Mouse (Mus musculus) liver, embryonic 11.5 days (tissue): Measurements from ENCODE around the gene Hba-a1. TPM values are rescaled to one million over a fixed set of nuclear protein-coding genes. Genes with fewer than 3 reads are reported as not detected.

Experiments
- ATAC-seq: fragments of 200-750 bp; cut with Nextera tagmentation; replicated peaks from 2 replicates; pipeline ENCODE4 v1.8.0; 2017; ENCODE audit warnings: moderate number of reproducible peaks, mild to moderate bottlenecking, moderate TSS enrichment, moderate library complexity; ENCODE audit not compliant: low FRiP score
- DNase-seq: peaks from one replicate; pipeline ENCODE4 v3.0.0-alpha.2; 2017; ENCODE audit warnings: low spot score
- H3K27ac ChIP-seq: fragments of 300-500 bp; sonication (generic); 2 replicates; pipeline ENCODE4 v1.5.1; 2014; ENCODE audit warnings: mild to moderate bottlenecking, low read depth, low read length, control low read depth
- H3K27me3 ChIP-seq: fragments of 300-500 bp; sonication (generic); replicated peaks from 2 replicates; pipeline ENCODE4 v1.6.1; 2014; ENCODE audit warnings: low read length, mixed read lengths; ENCODE audit not compliant: control insufficient read depth, insufficient read depth
- H3K36me3 ChIP-seq: fragments of 300-500 bp; sonication (generic); 2 replicates; pipeline ENCODE4 v1.6.1; 2014; ENCODE audit warnings: mild to moderate bottlenecking, low read length, moderate library complexity, mixed read lengths; ENCODE audit not compliant: control insufficient read depth, insufficient read depth
- H3K4me1 ChIP-seq: fragments of 300-500 bp; sonication (generic); replicated peaks from 2 replicates; pipeline ENCODE4 v1.6.1; 2014; ENCODE audit warnings: low read length, mixed read lengths; ENCODE audit not compliant: control insufficient read depth, insufficient read depth
- H3K4me2 ChIP-seq: fragments of 300-500 bp; sonication (generic); 2 replicates; pipeline ENCODE4 v1.6.1; 2014; ENCODE audit warnings: mild to moderate bottlenecking, control low read depth, moderate library complexity
- H3K4me3 ChIP-seq: fragments of 300-500 bp; sonication (generic); 2 replicates; pipeline ENCODE4 v1.5.1; 2014; ENCODE audit warnings: low read depth, low read length, control low read depth
- H3K9ac ChIP-seq: fragments of 300-500 bp; sonication (generic); 2 replicates; pipeline ENCODE4 v1.6.1; 2014; ENCODE audit warnings: low read depth, low read length, control low read depth
- H3K9me3 ChIP-seq: fragments of 300-500 bp; sonication (generic); 2 replicates; pipeline ENCODE4 v1.6.1; 2016; ENCODE audit warnings: low read length, inconsistent platforms, mixed read lengths; ENCODE audit not compliant: control insufficient read depth
- WGBS: fragments of 180-500 bp; shearing (Covaris S2); extraction: QIAGEN DNeasy Blood & Tissue Kit; methylation state at CpG from one replicate; pipeline ENCODE4 v1.1.7; 2014; 5-methylcytosine and 5-hydroxymethylcytosine counted together
- polyA plus RNA-seq: library from polyadenylated mRNA; unstranded; fragments of >200 nt; fragmentation: Nextera tagmentation; extraction: Ambion mirVana; gene quantifications from 2 replicates; pipeline ENCODE4 v1.2.1, GENCODE M21; 2014

Gene Hba-a1
- polyA plus RNA-seq, 1 experiment from 2014 or later, result 12,741 TPM

DNA sequence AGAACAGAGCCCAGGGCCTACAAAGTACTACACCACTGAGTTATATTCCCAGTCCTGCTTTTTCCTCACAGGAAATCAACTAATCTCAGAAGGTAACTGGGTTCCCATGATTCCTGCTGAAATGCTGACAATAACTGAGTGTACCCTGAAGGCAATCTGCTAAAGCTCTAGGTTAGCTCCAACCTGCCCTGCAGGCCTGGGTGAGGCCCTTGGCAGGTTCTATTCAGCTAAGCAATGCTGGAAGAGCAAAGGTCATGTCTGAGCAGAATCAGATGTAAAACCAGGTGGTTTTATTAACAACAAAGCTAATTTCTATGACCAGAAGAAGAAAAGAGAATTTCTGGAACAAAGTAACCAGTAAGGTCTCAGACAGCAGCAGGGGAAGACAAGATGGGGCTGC is 41.9 kb upstream of the Hba-a1 start:
- Histone ChIP-seq H3K4me2 (no peak overlapping the region), H3K27me3 (no peaks in the 10 kb centered on the region), H3K36me3 (peaks cover 4% of the 10 kb centered on the region), H3K9ac (no peak overlapping the region), H3K9me3 (no peaks in the 10 kb centered on the region), H3K27ac (peak overlapping the region; percentile 97), H3K4me3 (no peak overlapping the region), H3K4me1 (peaks cover 35% of the 10 kb centered on the region)
- no peak for DNase-seq
- no peak for ATAC-seq

DNA sequence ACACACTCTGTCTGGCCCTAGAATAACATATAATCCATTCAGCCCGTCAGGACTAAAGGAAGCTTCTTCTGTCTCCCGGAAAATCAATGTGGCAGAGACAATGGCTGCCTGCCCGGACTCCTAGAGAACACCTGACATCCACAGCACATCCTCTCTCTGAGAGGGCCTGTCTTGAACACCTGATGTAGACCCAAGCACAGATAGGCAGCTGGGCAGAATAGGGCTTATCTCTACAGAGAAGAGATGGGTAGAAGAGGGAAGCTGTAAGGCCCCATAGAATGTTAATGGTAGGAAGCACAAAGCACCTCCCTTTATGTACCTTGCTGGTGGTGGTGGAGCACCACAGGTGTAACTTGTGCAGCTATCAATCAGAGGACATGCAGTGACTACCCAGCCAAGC is 41.1 kb upstream of the Hba-a1 start:
- DNase-seq (no peak), ATAC-seq (peak; percentile 53)
- Histone ChIP-seq H3K9me3 (no peaks in the 10 kb centered on the region), H3K9ac (peak overlapping the region; percentile 23; the same call in 1 of the 2 replicates), H3K4me1 (peaks cover 42% of the 10 kb centered on the region), H3K4me3 (no peak overlapping the region), H3K27ac (peak overlapping the region; percentile 97), H3K36me3 (peaks cover 3% of the 10 kb centered on the region), H3K27me3 (no peaks in the 10 kb centered on the region), H3K4me2 (no peak overlapping the region)
- 86% methylated on average over 3 of the region's 3 CpGs for WGBS

DNA sequence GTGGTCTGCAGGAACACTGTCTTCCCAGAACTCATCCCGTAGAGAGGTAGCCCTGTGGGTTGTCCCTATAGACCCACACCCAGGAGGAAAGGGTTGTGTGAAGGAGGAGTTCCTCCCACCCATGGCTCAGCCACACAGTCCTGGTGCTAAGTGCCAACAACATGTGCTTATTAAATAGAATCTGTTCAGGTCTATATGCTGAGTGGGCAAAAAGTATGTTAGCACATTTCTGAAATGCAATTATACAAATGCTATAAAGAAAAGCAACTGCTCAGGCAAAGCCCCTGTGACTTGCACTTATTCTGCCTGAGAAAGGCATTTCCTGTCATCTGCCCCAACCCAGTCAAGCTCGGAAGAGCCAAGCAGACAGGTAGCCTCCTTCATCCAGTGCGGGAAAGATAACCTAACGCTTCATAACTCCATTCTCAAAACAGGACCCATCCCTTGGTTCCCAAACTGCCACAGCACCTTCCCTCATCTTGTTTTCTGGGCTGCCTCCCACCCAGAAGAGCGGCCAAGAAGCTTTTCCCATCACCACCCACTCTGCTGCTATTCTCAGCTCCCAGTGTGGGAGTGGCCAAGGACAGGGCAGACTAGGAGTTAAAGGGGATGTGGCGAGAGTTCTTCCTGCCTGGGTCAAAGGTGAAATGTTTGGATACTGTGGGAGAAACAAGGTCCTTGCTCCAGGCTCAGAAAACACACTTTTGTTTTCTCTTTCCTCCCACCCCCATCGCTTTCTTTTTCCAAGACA is 39.9 kb upstream of the Hba-a1 start:
- Histone ChIP-seq H3K4me3 (no peak overlapping the region), H3K4me1 (peaks cover 42% of the 10 kb centered on the region), H3K4me2 (no peak overlapping the region), H3K9ac (peak overlapping the region; percentile 15; the same call in 1 of the 2 replicates), H3K9me3 (no peaks in the 10 kb centered on the region), H3K27ac (peak overlapping the region; percentile 97), H3K36me3 (peaks cover 3% of the 10 kb centered on the region), H3K27me3 (no peaks in the 10 kb centered on the region)
- ATAC-seq (no peak), DNase-seq (no peak)
- WGBS, result 69% methylated on average over 7 of the region's 7 CpGs

DNA sequence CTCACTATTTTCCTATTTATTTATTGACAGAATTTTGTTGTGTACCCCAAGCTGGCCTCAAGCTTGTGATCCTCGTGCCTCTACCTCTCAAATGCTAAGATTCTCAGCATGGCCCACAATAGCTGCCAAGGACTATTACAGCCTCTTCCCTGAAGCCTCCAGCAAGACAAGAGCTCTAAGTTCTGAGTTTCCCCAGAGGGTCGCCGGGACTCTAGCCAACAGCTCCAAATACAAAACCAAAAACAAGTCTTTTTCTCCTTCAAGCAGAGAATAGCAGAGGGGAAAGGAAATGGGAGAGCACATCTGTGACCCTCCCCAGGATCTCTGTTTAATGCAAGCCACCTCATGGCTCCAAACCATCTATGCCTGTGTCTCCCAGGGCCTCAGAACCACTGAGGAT is 39.2 kb upstream of the Hba-a1 start:
- H3K4me2 ChIP-seq, result no peak overlapping the region
- 77% methylated on average over 3 of the region's 3 CpGs for WGBS
- H3K4me3 ChIP-seq, result no peak overlapping the region
- H3K4me1 ChIP-seq, result peaks cover 42% of the 10 kb centered on the region
- H3K36me3 ChIP-seq, result peaks cover 3% of the 10 kb centered on the region
- H3K27ac ChIP-seq, result peak overlapping the region; percentile 97
- H3K9me3 ChIP-seq, result no peaks in the 10 kb centered on the region
- H3K27me3 ChIP-seq, result no peaks in the 10 kb centered on the region
- ATAC-seq, result no peak
- no peak for DNase-seq
- H3K9ac ChIP-seq, result peak overlapping the region; percentile 67

DNA sequence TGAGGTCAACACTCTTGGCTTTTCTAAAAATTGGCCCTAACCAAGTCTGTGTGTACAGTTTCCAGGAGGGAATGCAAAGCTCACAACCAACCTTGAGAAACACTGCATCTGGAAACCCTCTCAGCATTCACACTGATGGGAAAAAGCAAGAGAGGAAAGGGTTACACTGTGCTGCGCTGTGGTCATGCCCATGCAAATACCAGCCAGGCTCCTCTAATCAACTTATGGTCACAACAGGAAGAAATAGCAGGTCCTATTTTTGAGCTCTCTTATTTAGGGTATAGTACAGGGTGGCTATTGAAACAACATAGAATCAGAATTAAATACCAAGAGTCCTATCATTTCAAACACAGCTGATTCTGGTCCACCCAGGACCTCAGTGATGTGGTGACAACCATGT is 38.7 kb upstream of the Hba-a1 start:
- no peak for ATAC-seq
- Histone ChIP-seq H3K4me1 (peaks cover 42% of the 10 kb centered on the region), H3K36me3 (peaks cover 7% of the 10 kb centered on the region), H3K9ac (peak overlapping the region; percentile 67), H3K27me3 (no peaks in the 10 kb centered on the region), H3K4me3 (no peak overlapping the region), H3K9me3 (no peaks in the 10 kb centered on the region), H3K27ac (peak overlapping the region; percentile 97), H3K4me2 (peak overlapping the region; percentile 55)
- no peak for DNase-seq
- 83% methylated on average over 1 of the region's 1 CpGs for WGBS

DNA sequence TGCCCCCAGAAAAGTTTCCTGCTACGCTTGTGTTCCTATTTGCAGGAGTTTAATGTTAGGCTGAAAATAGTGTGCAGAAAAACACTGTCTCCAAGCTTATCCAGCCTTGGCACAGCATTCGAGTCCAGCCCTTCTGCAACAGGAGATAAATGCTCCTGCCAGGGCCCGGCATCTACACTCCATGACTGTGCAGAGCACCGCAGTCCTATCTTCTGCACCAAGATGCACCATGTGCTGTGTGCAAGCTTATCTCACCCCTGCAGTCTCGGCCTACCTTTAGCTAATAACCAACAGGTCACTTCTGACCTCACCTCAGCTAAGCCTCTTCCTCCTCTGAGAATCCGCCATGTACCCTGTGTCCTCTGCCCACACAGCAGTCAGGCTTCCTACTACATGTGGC is 37.7 kb upstream of the Hba-a1 start:
- 49% methylated on average over 6 of the region's 6 CpGs for WGBS
- Histone ChIP-seq H3K27me3 (no peaks in the 10 kb centered on the region), H3K4me2 (peak overlapping the region; percentile 55), H3K9me3 (no peaks in the 10 kb centered on the region), H3K4me1 (peaks cover 51% of the 10 kb centered on the region), H3K4me3 (0 out of 2 replicates have a peak overlapping the region, but pooled peaks have one; percentile 1), H3K36me3 (peaks cover 9% of the 10 kb centered on the region), H3K9ac (peak overlapping the region; percentile 67), H3K27ac (peak overlapping the region; percentile 97)
- DNase-seq (no peak), ATAC-seq (peak; percentile 97)

DNA sequence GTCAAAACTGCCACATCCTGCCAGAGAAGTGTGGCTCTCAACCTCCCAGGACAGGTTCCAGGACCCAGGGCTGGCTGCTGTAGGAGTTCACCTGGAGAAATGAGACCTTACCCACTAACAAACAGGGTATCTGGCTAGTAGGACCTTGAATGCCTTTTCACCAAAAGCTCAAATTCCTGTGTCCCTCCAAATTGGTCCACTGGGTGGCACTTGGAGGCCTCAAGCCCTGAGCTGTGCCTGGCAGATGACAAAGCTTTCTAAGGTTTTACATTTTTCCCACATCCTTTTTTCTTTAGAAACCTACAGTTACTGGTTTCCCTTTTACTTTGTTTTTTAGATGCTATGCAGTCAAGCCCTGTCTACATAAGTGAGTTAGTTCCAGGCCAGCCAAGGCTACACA is 36.2 kb upstream of the Hba-a1 start:
- ATAC-seq (no peak), DNase-seq (no peak)
- no peak overlapping the region for H3K4me2 ChIP-seq
- no peaks in the 10 kb centered on the region for H3K9me3 ChIP-seq
- no peak overlapping the region for H3K4me3 ChIP-seq
- peak overlapping the region; percentile 78 for H3K27ac ChIP-seq
- no peaks in the 10 kb centered on the region for H3K27me3 ChIP-seq
- H3K4me1 ChIP-seq, result peaks cover 58% of the 10 kb centered on the region
- peaks cover 9% of the 10 kb centered on the region for H3K36me3 ChIP-seq
- H3K9ac ChIP-seq, result 0 out of 2 replicates have a peak overlapping the region, but pooled peaks have one; percentile 31

DNA sequence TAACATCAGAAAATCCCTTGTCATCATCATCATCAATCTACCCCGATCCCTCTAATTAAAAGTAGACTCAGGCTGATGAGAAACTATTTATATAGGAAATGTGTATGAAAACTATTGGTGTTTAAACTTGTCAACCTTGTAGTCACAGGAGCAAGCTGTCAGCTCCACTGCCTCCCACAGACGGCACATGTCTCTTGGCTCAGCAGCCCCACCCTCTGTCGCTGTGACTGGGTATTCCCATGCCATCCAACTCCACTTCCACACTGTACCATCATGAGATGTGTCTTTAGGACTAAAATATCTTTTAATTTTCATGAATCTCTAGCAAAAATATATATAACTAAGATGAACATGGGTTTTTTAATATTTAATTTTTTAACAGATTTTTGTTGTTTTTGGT is 35.0 kb upstream of the Hba-a1 start:
- H3K27ac ChIP-seq, result peak overlapping the region; percentile 78; the same call in 1 of the 2 replicates
- WGBS, result 78% methylated on average over 3 of the region's 3 CpGs

More for the DNA sequence above, 35.0 kb upstream of the Hba-a1 start:
- Histone ChIP-seq H3K4me3 (no peak overlapping the region), H3K9me3 (no peaks in the 10 kb centered on the region), H3K36me3 (peaks cover 11% of the 10 kb centered on the region), H3K4me1 (peaks cover 47% of the 10 kb centered on the region), H3K4me2 (no peak overlapping the region), H3K27me3 (no peaks in the 10 kb centered on the region), H3K9ac (no peak overlapping the region)
- ATAC-seq, result no peak
- no peak for DNase-seq
